Mouse (Mus musculus) urinary bladder, postnatal 10 days (tissue): ENCODE measurements around the gene Dcx.

Source experiments
- DNase-seq: peaks from one replicate; pipeline ENCODE4 v3.0.0; 2022; ENCODE audit warnings: low spot score

Gene Dcx

GRCm38 (mm10) chrX:143932958-143933357, at the start of gene Dcx:
Dcx (minus strand) TSS chrX:143933311.
- no peak for DNase-seq

DNA sequence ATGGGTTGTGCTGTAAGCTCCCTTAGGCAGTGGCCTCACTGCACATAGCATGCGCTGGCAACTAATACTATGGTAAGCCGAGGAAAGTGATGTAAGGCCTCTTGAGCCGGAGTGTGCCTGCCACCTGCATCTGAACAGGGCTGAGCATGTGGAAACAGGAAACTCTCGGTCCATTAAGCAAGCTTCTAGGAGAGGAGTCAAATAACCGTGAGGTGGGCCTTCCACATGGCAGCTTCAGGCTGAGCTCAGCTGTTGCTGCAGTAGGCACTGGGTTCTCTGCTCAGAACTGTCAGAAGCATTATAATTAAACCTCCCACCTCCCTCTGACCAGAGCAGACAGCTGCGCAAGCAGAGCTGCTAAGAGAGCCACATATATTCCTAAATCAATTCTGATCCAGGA, 33.1 kb upstream of the Dcx start:
- no peak for DNase-seq

GRCm38 (mm10) chrX:143933671-143934070, 560 bp upstream of the Dcx start:
- no peak for DNase-seq

- DNase-seq, result no peak
Measured at GRCm38 (mm10) chrX:143932530-143932929, 581 bp downstream of the Dcx start.

DNA sequence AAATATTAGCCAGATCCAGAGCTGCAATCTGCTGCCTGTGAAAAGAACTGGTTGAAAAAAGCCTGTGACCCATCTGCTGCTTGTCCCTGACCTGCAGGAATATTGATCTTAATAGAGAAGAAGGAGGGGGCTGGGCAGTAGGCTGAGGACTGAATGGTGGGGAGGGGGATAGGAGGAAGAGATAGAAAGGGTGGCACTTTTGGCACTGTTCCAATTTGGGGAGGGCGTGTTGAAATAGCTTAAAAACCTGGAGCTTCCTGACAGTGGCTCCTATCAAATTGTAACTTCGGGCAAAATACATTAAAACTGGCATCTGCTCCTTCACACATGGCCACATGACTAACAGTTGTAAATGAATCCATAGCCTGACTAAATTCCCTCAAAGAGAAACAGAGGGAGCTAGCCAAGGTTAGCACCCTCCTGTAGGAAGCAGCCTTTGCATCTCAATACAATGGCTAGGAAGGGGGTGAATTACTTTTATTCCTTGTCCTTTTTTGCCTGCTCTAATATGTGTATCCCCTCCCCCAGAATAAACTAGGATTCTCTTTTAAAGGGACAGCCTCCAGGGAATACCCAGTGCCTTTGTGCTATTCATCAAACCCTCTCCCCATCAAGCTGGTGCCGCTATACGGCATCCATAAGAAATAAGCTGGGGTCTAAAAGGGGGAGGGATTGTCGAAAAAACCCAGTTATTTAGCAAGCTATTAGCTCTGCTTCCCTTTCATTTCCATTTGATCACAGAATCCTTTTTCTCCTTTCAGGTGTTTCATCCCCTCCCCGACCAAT, 1.5 kb downstream of the Dcx start:
- DNase-seq, result no peak

GRCm38 (mm10) chrX:143922070-143922469, 11.0 kb downstream of the Dcx start:
- DNase-seq, result no peak

- DNase-seq, result no peak
Measured at GRCm38 (mm10) chrX:143906699-143907471, 26.2 kb downstream of the Dcx start.

DNA sequence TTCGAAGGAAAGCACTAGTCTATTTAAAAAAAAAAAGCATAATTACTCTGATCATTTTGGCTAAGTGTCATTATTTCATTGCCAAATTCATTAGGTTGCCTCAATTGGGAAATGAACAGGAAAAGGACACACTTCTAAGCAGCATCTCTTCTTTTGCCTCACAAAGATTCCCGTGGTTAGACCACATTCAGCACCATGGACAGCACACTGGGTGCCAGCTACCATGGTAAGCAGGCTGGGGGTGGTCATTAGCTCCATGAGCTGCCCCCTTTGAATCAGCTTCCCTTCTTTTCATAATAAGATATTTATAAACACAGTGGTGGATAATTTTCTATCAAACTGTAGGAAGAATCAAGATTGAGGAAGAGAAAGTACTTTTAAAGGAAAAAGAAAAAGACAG, 28.4 kb downstream of the Dcx start:
- DNase-seq, result no peak

DNA sequence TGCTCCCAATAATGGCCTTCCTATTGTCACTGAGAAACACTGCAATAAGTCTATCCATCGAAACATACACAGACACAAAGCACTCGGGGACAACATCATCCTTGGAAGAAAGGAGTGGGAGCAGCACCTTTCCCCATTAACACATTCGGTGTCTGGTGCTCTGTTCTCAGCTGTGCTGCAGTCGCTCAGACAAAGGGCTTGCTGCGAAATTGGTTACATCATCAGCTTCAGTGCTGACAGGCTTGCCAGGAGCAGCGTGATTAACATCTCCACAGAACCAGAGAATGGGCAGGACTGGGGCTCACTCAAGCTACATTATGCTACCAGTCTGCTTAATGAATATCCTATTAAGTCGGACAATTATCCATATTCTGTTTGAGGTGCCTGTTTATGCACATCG, 30.8 kb downstream of the Dcx start:
- no peak for DNase-seq

- no peak for DNase-seq
Measured at GRCm38 (mm10) chrX:143897363-143898285, 35.5 kb downstream of the Dcx start.

DNA sequence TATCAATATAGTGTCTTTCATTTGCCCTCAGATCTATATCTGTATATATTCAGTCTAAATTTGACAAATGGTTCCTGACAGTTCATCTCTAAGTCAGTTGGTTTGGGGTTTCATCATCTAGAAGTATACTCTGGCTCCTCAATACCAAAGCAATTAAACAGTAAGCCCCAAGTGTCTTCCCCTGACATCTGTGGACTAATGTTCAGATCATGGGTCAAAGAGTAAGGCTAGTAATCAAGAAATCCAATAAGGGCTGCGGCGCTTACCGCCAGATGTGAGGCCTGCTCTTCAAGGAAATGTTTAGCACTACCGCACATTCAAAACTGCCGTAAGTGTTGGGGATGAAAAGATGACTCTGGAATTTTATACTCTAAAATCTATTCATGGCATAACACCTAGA, 36.2 kb downstream of the Dcx start:
- no peak for DNase-seq

DNA sequence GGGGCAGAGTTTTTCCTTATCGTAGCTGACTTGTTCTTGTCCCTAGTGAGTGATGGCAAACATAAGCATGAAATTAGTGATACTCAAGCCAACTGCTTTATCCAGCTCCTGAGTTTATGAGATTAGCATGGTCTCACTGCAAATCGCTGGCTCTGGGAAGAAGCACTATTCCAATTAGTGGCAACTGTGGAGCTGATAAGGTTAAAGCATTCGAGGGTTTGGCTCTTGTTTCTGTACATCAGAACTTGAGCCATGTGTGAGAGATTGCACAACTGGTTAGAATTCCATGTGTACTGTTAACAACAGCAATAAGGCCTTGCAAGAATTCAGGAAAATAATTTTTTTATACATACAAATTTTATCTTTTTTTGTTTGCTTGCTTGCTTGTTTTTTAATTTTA, 39.9 kb downstream of the Dcx start:
- DNase-seq, result no peak

DNA sequence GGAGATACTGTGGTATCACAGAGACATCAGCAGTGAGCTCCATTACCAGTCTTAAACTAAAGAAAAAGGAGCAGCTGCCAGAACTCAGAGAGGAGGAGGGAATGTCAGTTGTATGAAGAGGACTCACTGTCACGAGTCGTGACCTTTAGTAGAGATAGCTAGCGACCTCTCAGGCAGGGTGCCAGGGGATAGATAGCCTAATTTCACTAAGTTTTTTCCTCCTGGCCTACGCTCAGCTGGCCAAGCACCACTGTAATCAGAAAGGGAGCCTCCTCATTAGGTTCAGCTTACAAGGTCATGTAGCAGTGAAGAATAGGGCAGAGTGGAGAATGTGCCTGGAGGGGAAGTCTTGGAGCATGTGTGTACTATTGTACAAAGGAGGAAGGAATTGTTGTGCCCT, 47.3 kb downstream of the Dcx start:
- DNase-seq, result no peak

- no peak for DNase-seq
Measured at GRCm38 (mm10) chrX:143884953-143885352, 48.2 kb downstream of the Dcx start.

- DNase-seq, result no peak
Measured at GRCm38 (mm10) chrX:143884299-143884698, 48.8 kb downstream of the Dcx start.

GRCm38 (mm10) chrX:143881806-143882468, 51.2 kb downstream of the Dcx start:
- DNase-seq, result no peak

- no peak for DNase-seq
Measured at GRCm38 (mm10) chrX:143879631-143880030, 53.5 kb downstream of the Dcx start.

GRCm38 (mm10) chrX:143867129-143867664, 65.9 kb downstream of the Dcx start:
- no peak for DNase-seq

DNA sequence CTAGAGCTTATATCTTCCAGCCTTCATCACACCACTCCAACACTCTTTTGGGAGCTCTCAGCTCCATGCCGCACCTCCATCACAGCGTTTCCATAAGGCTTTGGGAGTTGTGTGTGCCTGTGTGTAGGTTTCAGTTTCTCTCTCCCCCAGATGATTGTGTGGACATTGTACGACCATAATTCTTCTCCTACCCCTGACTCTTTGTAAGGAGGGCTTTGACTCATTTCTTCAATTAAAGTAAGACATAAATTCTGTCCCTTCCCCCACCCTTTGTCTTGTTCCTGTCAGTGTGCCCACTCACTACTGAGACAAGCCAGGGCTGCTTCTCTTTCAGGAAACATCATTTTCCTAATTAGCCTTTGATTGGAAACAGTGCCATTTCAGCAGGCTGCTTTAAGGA, 81.8 kb downstream of the Dcx start:
- DNase-seq, result no peak

DNA sequence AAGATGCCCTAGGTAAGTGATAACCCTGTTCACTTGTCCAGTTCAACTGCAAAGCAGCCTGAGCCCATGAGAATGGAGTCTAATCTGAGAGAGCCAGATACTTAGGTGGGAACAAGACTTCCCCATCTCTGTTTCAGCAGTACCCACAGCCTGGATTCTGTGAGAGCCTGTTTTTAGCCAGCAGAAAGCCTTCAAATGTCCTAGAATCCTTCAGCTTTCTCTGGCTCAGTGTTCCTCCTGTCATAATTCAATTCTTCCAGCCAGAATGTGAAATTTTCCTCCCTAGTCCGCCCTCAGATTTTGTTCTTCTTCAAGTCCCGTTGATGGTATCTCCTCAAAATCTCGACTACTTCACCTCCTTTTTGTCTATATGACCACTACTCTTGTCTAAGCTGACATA, 83.1 kb downstream of the Dcx start:
- no peak for DNase-seq

DNA sequence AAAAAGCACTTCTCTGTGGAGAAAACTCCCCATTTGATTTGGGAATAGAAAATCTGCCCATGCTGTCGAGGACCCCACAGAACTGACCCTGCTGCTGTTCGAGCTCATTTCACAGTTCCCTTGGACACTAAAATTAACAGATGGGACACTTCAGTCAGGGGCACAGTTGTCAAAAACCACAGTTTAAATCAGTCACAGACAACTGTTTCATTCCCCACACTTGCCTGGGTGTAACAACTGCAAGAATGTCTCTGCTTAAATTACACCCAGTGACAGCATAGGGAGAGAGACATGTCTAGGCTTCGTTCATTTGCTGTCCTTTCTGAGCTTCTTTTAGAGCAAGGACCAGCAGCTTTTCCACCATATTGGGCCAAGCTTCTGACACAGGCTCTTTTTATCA, 86.5 kb downstream of the Dcx start:
- no peak for DNase-seq

GRCm38 (mm10) chrX:143827212-143827611, 105.9 kb downstream of the Dcx start, which contains the start of gene Capn6:
Capn6 (minus strand) TSS chrX:143827414.
- no peak for DNase-seq
